Mouse (Mus musculus): ENCODE data around the gene Specc1l.

Gene Specc1l

DNA sequence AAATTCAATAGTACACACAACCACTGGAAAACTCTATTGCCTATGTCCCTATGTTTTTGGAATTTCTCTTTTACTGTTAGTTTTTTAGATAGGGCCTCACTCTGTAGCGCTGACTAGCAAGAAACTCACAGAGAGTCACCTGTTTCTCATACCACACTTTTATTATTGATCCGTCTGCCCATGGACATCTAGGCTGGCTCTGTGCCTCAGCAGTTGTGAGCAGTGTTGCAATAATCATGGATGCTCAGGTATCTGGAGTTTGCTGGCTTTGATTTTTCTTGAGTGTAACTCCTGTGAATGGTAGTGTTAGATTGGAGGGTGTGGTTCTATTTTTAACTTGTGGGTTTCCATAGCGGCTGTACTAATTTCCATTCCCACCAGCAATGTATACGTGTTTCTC is 143.5 kb downstream of the Specc1l start:
- DNase-seq (ENCODE audit: low spot score): no peak

Measured in spleen, adult 12 weeks (tissue).